ENCODE assay signal across 22 mouse cellular contexts in the genomic region with DNA sequence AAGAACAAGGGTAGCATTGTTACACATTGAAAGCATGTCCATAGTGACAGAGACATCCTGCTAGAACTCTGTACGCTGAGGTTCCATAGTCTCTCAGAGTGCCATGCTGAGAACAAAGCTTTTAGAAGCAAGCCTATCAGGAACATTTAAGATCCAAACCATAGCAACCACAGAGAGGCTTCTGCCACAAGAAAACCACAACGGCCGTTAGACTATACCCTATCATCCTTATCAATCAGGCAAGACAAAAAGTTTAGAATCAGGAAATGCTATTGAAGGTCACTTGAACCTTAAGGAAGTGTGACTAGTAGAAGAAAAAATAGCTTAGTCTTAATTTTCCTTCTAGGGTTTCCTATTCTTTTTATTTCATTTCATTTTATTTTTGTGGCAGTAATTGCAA.
DNase-seq lines count a peak whose midpoint lies in the region; ATAC-seq lines count a peak whose summit lies in the region.
"Had no signal": no experiment of that assay in that cellular context is flagged by ENCODE, and none has a peak within 500 bp of the region (broad histone marks: within the 10 kb centered on the region; RNA-seq: fewer than 3 reads in every experiment).

No protein-coding gene starts in this region.

- ATAC-seq in liver, embryonic 11.5 days (replicated peaks; ENCODE audit: low FRiP score), result peak; percentile 20; the same call in 1 of the 2 replicates
- no peak for ATAC-seq in liver, embryonic 12.5 days
- ATAC-seq: forebrain, embryonic 14.5 days; forebrain, embryonic 16.5 days had no signal

- H3K4me1 ChIP-seq in liver, embryonic 11.5 days (replicated peaks; ENCODE audit: control insufficient read depth, insufficient read depth, low read length), result no peaks in the 10 kb centered on the region
- no peaks in the 10 kb centered on the region; the same call in 1 of the 2 replicates for H3K4me1 ChIP-seq in liver, embryonic 12.5 days
- H3K4me1 ChIP-seq: embryonic facial prominence, embryonic 13.5 days; embryonic facial prominence, embryonic 15.5 days; forebrain, embryonic 10.5 days; forebrain, embryonic 12.5 days had no signal

- H3K9me3 ChIP-seq in liver, embryonic 11.5 days (ENCODE audit: control insufficient read depth, low read length), result no peaks in the 10 kb centered on the region
- no peaks in the 10 kb centered on the region for H3K9me3 ChIP-seq in liver, embryonic 12.5 days (replicated peaks)
- H3K9me3 ChIP-seq: embryonic facial prominence, embryonic 13.5 days; embryonic facial prominence, embryonic 15.5 days; forebrain, embryonic 10.5 days; forebrain, embryonic 12.5 days had no signal

- H3K4me3 ChIP-seq in liver, embryonic 11.5 days (ENCODE audit: low read depth, low read length), result no peak overlapping the region
- no peak overlapping the region for H3K4me3 ChIP-seq in liver, embryonic 12.5 days
- H3K4me3 ChIP-seq: embryonic facial prominence, embryonic 13.5 days; embryonic facial prominence, embryonic 15.5 days; erythroblast, embryonic 14.5 days; forebrain, embryonic 10.5 days; forebrain, embryonic 12.5 days had no signal

- no peak overlapping the region for H3K4me2 ChIP-seq in liver, embryonic 11.5 days
- no peak overlapping the region for H3K4me2 ChIP-seq in liver, embryonic 12.5 days
- H3K4me2 ChIP-seq: embryonic facial prominence, embryonic 13.5 days; embryonic facial prominence, embryonic 15.5 days; forebrain, embryonic 12.5 days had no signal

- no peak overlapping the region for H3K9ac ChIP-seq in liver, embryonic 11.5 days (ENCODE audit: low read depth, low read length)
- no peak overlapping the region for H3K9ac ChIP-seq in liver, embryonic 12.5 days
- H3K9ac ChIP-seq: embryonic facial prominence, embryonic 13.5 days; embryonic facial prominence, embryonic 15.5 days; forebrain, embryonic 12.5 days had no signal

- DNase-seq in liver, embryonic 11.5 days (ENCODE audit: low spot score), result no peak
- DNase-seq in 416B (ENCODE audit: low read depth), result peak; percentile 96
- DNase-seq in MEL-GATA-1-ER (ENCODE audit: extremely low read depth, low read depth), result peak; percentile 22
- DNase-seq in yolk sac, embryonic 10.5 days (ENCODE audit: low spot score), result no peak
- DNase-seq: adrenal gland, adult 2 months; adrenal gland, postnatal 10 days; adrenal gland, postnatal 25 days; cerebellum, adult 11 months; cerebellum, adult 18-20 months; cerebellum, adult 8-10 months; cerebellum, adult 9-11 months; cerebellum, postnatal 14 days; cerebellum, postnatal 36 days; embryo, embryonic 11 days had no signal

- WGBS in liver, embryonic 11.5 days, result 35% methylated on average over 3 of the region's 3 CpGs
- WGBS in liver, embryonic 12.5 days (ENCODE audit: insufficient replicate concordance), result 9% methylated on average over 3 of the region's 3 CpGs

- H3K27ac ChIP-seq in liver, embryonic 11.5 days (ENCODE audit: low read depth, low read length), result no peak overlapping the region
- H3K27ac ChIP-seq in liver, embryonic 12.5 days, result no peak overlapping the region
- H3K27ac ChIP-seq: embryonic facial prominence, embryonic 13.5 days; embryonic facial prominence, embryonic 15.5 days; forebrain, embryonic 10.5 days; forebrain, embryonic 12.5 days had no signal

- H3K27me3 ChIP-seq in liver, embryonic 11.5 days (replicated peaks; ENCODE audit: control insufficient read depth, insufficient read depth, low read length), result no peaks in the 10 kb centered on the region
- H3K27me3 ChIP-seq in liver, embryonic 12.5 days (replicated peaks), result no peaks in the 10 kb centered on the region
- H3K27me3 ChIP-seq: embryonic facial prominence, embryonic 13.5 days; embryonic facial prominence, embryonic 15.5 days; forebrain, embryonic 12.5 days had no signal

- no peaks in the 10 kb centered on the region for H3K36me3 ChIP-seq in liver, embryonic 11.5 days (ENCODE audit: control insufficient read depth, insufficient read depth, low read length)
- no peaks in the 10 kb centered on the region for H3K36me3 ChIP-seq in liver, embryonic 12.5 days
- H3K36me3 ChIP-seq: embryonic facial prominence, embryonic 13.5 days; embryonic facial prominence, embryonic 15.5 days; forebrain, embryonic 10.5 days; forebrain, embryonic 12.5 days had no signal

Comparison
In these comparisons a context has a peak if more than half of its experiments do, and no peak if none do; other contexts are left out.
1. DNase-seq: peak in 416B (single experiment) and MEL-GATA-1-ER (single experiment); none in liver, embryonic 11.5 days (single experiment) and yolk sac, embryonic 10.5 days (single experiment).